Mouse (Mus musculus) right cerebral cortex, postnatal 25 days (tissue): Measurements from ENCODE around the gene Utrn.

Experiments
- DNase-seq: peaks from one replicate; pipeline ENCODE4 v3.0.0; 2022

Utrn gene

GRCm38 (mm10) chr10:12497555-12497954, 371.6 kb downstream of the Utrn start:
- DNase-seq = no peak

- DNase-seq = no peak
Measured at GRCm38 (mm10) chr10:12489551-12490177, 379.5 kb downstream of the Utrn start.

GRCm38 (mm10) chr10:12488518-12488917, 380.6 kb downstream of the Utrn start:
- no peak for DNase-seq

- no peak for DNase-seq
Measured at GRCm38 (mm10) chr10:12488117-12488516, 381.0 kb downstream of the Utrn start.

- no peak for DNase-seq
Measured at GRCm38 (mm10) chr10:12483494-12483893, 385.7 kb downstream of the Utrn start.

- no peak for DNase-seq
Measured at GRCm38 (mm10) chr10:12482975-12483374, 386.2 kb downstream of the Utrn start.

GRCm38 (mm10) chr10:12474850-12475621, 394.1 kb downstream of the Utrn start:
- DNase-seq = no peak

- DNase-seq = no peak
Measured at GRCm38 (mm10) chr10:12469391-12470057, 399.6 kb downstream of the Utrn start.

GRCm38 (mm10) chr10:12467544-12467943, 401.6 kb downstream of the Utrn start:
- DNase-seq = no peak

- DNase-seq = no peak
Measured at GRCm38 (mm10) chr10:12460945-12461344, 408.2 kb downstream of the Utrn start.

GRCm38 (mm10) chr10:12456867-12457266, 412.3 kb downstream of the Utrn start:
- no peak for DNase-seq

GRCm38 (mm10) chr10:12452641-12453040, 416.5 kb downstream of the Utrn start:
- DNase-seq = no peak

- no peak for DNase-seq
Measured at GRCm38 (mm10) chr10:12444122-12444521, 425.0 kb downstream of the Utrn start.

GRCm38 (mm10) chr10:12433161-12433560, 436.0 kb downstream of the Utrn start:
- no peak for DNase-seq

- no peak for DNase-seq
Measured at GRCm38 (mm10) chr10:12430399-12430798, 438.8 kb downstream of the Utrn start.

- no peak for DNase-seq
Measured at GRCm38 (mm10) chr10:12426866-12427265, 442.3 kb downstream of the Utrn start.

GRCm38 (mm10) chr10:12424944-12425343, 444.2 kb downstream of the Utrn start:
- no peak for DNase-seq

- DNase-seq = no peak
Measured at GRCm38 (mm10) chr10:12423994-12424725, 445.0 kb downstream of the Utrn start.

GRCm38 (mm10) chr10:12414967-12415366, 454.2 kb downstream of the Utrn start:
- no peak for DNase-seq

GRCm38 (mm10) chr10:12406338-12407110, 462.6 kb downstream of the Utrn start:
- no peak for DNase-seq

GRCm38 (mm10) chr10:12399450-12399849, 469.7 kb downstream of the Utrn start:
- DNase-seq = no peak

- DNase-seq = no peak
Measured at GRCm38 (mm10) chr10:12380139-12380538, 489.0 kb downstream of the Utrn start.
